In the genomic region with DNA sequence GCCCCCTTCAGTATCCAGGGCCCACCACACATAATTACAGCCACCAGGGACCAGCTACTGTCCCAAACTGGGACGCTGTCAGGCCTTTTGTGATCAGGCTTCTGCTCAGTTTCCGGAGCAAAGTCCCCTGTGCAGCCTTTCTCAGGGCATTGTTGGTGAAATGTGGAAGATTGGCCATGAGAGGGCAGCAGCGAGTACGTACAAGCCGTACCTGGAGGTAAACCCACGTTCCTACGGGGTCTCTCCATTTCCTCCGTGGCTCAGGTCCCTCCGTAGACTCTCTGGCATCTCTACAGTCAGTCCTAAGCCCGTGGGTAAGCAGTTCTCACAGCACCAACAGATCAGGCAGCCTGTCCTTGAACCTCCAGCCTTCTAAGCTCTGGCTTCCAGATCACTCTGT, we compare ENCODE assay signal across 8 mouse cellular contexts. TPM values are rescaled to one million over a fixed set of nuclear protein-coding genes. Genes with fewer than 3 reads are reported as not detected.
DNase-seq lines count a peak whose midpoint lies in the region; ATAC-seq and TF ChIP-seq lines count a peak whose summit lies in the region.
"Had no signal": no experiment of that assay in that cellular context is flagged by ENCODE, and none has a peak within 500 bp of the region (broad histone marks: within the 10 kb centered on the region; RNA-seq: fewer than 3 reads in every experiment).

No protein-coding gene starts in this region.

- 0 out of 2 replicates have a peak overlapping the region, but pooled peaks have one; percentile 6 for H3K4me2 ChIP-seq in embryonic facial prominence, embryonic 12.5 days (replicated peaks)

- 4% methylated on average over 10 of the region's 10 CpGs for WGBS in embryonic facial prominence, embryonic 12.5 days

- DNase-seq in T-cell, adult 2 months (ENCODE audit: low spot score) = peak; percentile 64
- peak; percentile 76 for DNase-seq in heart, postnatal 4 days
- peak; percentile 63 to 72 for DNase-seq in layer of hippocampus, postnatal 36 days
- peak; percentile 90 for DNase-seq in right cerebral cortex, postnatal 4 days

- no peak overlapping the region for H3K9ac ChIP-seq in embryonic facial prominence, embryonic 12.5 days

- H3K4me1 ChIP-seq in E14TG2a.4 (replicated peaks; ENCODE audit: low read depth, low read length) = peaks cover 89% of the 10 kb centered on the region
- H3K4me1 ChIP-seq in embryonic facial prominence, embryonic 12.5 days = peaks cover 25% of the 10 kb centered on the region

- H3K9me3 ChIP-seq in E14TG2a.4 (ENCODE audit: low read length) = no peaks in the 10 kb centered on the region
- H3K9me3 ChIP-seq in embryonic facial prominence, embryonic 12.5 days = no peaks in the 10 kb centered on the region

- no peak for ATAC-seq in embryonic facial prominence, embryonic 12.5 days (ENCODE audit: insufficient number of reproducible peaks, insufficient read depth, low FRiP score, low TSS enrichment)
- ATAC-seq in megakaryocyte, adult 5-6 weeks (ENCODE audit: poor library complexity, severe bottlenecking) = peak; percentile 59

- H3K27me3 ChIP-seq in E14TG2a.4 (ENCODE audit: insufficient read depth, low read length) = peaks cover 22% of the 10 kb centered on the region; the same call in 1 of the 2 replicates
- 0 out of 2 replicates have a peak, but pooled peaks cover 3% of the 10 kb centered on the region for H3K27me3 ChIP-seq in embryonic facial prominence, embryonic 12.5 days

- peak overlapping the region; percentile 57; the same call in 1 of the 2 replicates for H3K27ac ChIP-seq in embryonic facial prominence, embryonic 12.5 days

- H3K36me3 ChIP-seq in E14TG2a.4 (ENCODE audit: insufficient read depth, low read length) = no peaks in the 10 kb centered on the region
- H3K36me3 ChIP-seq in embryonic facial prominence, embryonic 12.5 days = no peaks in the 10 kb centered on the region

- peak; percentile 60 for TF ChIP-seq CTCF in E14TG2a.4 (conservative IDR thresholded peaks at IDR 0.05; ENCODE audit: low read length)

- H3K4me3 ChIP-seq in E14TG2a.4 (replicated peaks; ENCODE audit: low read length) = peak overlapping the region; percentile 67; the same call in 1 of the 2 replicates
- H3K4me3 ChIP-seq in embryonic facial prominence, embryonic 12.5 days = no peak overlapping the region
- H3K4me3 ChIP-seq: myocyte had no signal

RNA-seq across cellular contexts. Expression of a gene that starts 37.9 kb away (rescaled TPM):
- polyA plus RNA-seq in embryonic facial prominence, embryonic 12.5 days (2016; fragmentation: Nextera tagmentation; extraction: Ambion mirVana) = 11.0 and 20.1 TPM in 2 replicates
- 1 to 10 TPM; 1.7 to 2.3 TPM for total RNA-seq in heart, postnatal 4 days (2021)
- total RNA-seq in layer of hippocampus, postnatal 36 days (2021) = under 1 TPM in 1 of 2 experiments, not detected in 1; 0.97 TPM
- 5.2 and 8.4 TPM in 2 replicates for total RNA-seq in megakaryocyte, adult 5-6 weeks (2015)
- 3.3 and 3.7 TPM in 2 replicates for total RNA-seq in megakaryocyte, adult 5-6 weeks (2017)

RNA-seq across cellular contexts. Expression of a gene that starts 41.2 kb away (rescaled TPM):
- polyA plus RNA-seq in embryonic facial prominence, embryonic 12.5 days (2016; fragmentation: Nextera tagmentation; extraction: Ambion mirVana) = 46.2 and 95.4 TPM in 2 replicates
- total RNA-seq in heart, postnatal 4 days (2021) = not detected
- total RNA-seq in layer of hippocampus, postnatal 36 days (2021) = 1 to 10 TPM; 4.9 to 6.6 TPM
- 2.4 and 4.2 TPM in 2 replicates for total RNA-seq in megakaryocyte, adult 5-6 weeks (2015)
- 1.2 and 2.3 TPM in 2 replicates for total RNA-seq in megakaryocyte, adult 5-6 weeks (2017)
